Mouse (Mus musculus) myocyte (in vitro differentiated cells): ENCODE results near the gene Cdc42se1.

Experiments
- CEBPB ChIP-seq: IDR thresholded peaks from 2 replicates; pipeline ENCODE4 v1.6.1; 2011; ENCODE audit warnings: mild to moderate bottlenecking, moderate library complexity; ENCODE audit not compliant: poor library complexity, insufficient read depth, severe bottlenecking
- E2F4 ChIP-seq: IDR thresholded peaks from one replicate; pipeline ENCODE4 v1.6.1; 2011; ENCODE audit warnings: mild to moderate bottlenecking, control low read depth, moderate library complexity; ENCODE audit not compliant: insufficient read depth
- MAX ChIP-seq: IDR thresholded peaks from one replicate; pipeline ENCODE4 v1.6.1; 2011; ENCODE audit warnings: low read depth, mild to moderate bottlenecking, control low read depth
- MYOD1 ChIP-seq, 3 experiments: IDR thresholded peaks; one replicate each; pipeline ENCODE4 v1.6.1; 2011; ENCODE audit warnings: control low read depth in 2 of 3, low read depth in 2 of 3, mild to moderate bottlenecking in 2 of 3, moderate library complexity in 1 of 3; ENCODE audit not compliant: insufficient read length in 2 of 3, control insufficient read depth in 1 of 3
- MYOG ChIP-seq, 3 experiments: IDR thresholded peaks; one replicate each; pipeline ENCODE4 v1.6.1; 2011; ENCODE audit warnings: control low read depth in 2 of 3, low read depth in 2 of 3, mild to moderate bottlenecking in 2 of 3; ENCODE audit not compliant: insufficient read length in 2 of 3, control insufficient read depth in 1 of 3, insufficient read depth in 1 of 3
- POLR2A ChIP-seq: IDR thresholded peaks from one replicate; pipeline ENCODE4 v1.6.1; 2011; ENCODE audit warnings: low read depth, mild to moderate bottlenecking, control low read depth, moderate library complexity; ENCODE audit not compliant: insufficient read length
- POLR2AphosphoS2 ChIP-seq: IDR thresholded peaks from one replicate; pipeline ENCODE4 v1.6.1; 2011; ENCODE audit warnings: low read depth, control low read depth; ENCODE audit not compliant: insufficient read length
- REST ChIP-seq: IDR thresholded peaks from one replicate; pipeline ENCODE4 v1.6.1; 2011; ENCODE audit warnings: mild to moderate bottlenecking, control low read depth, moderate library complexity; ENCODE audit not compliant: insufficient read depth, insufficient read length
- SRF ChIP-seq: IDR thresholded peaks from one replicate; pipeline ENCODE4 v1.6.1; 2011; ENCODE audit warnings: low read depth; ENCODE audit not compliant: control insufficient read depth, insufficient read length
- TCF12 ChIP-seq: IDR thresholded peaks from one replicate; pipeline ENCODE4 v1.6.1; 2011; ENCODE audit warnings: mild to moderate bottlenecking, control low read depth; ENCODE audit not compliant: poor library complexity, insufficient read depth, severe bottlenecking
- USF1 ChIP-seq: IDR thresholded peaks from one replicate; pipeline ENCODE4 v1.6.1; 2011; ENCODE audit warnings: low read depth, mild to moderate bottlenecking, control low read depth, moderate library complexity

DNA sequence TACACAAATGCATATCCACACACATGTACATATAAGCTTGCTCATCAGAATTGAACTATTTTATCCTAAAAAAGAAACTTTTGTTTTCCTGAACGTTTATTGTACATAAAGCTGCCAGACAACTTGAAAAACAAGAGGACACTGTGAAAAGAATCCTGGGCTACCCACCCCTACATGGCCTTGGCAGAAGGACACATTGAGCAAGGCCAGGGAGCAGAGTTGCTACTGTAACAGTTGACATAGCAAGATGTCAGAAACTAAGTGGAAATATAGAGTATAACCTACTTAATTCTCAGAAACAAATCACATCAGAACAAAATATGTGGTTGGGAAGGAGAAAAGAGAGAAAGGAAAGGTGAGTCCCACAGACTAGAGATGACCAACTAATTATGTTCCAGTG, 46.7 kb upstream of the Cdc42se1 start:
- TF ChIP-seq POLR2A (no peak), CEBPB (no peak), USF1 (no peak), POLR2AphosphoS2 (no peak), MYOD1 (IDR thresholded peaks at IDR 0.05; ENCODE audit: control insufficient read depth in 1 of 3, insufficient read length in 2 of 3, low read depth in 2 of 3) (no peak), TCF12 (no peak), SRF (no peak), E2F4 (no peak), REST (no peak), MAX (no peak), MYOG (IDR thresholded peaks at IDR 0.05; ENCODE audit: control insufficient read depth in 1 of 3, insufficient read depth in 1 of 3, insufficient read length in 2 of 3, low read depth in 2 of 3) (no peak)
